Mouse (Mus musculus) olfactory bulb, adult 2 months (tissue): ENCODE results near the gene Inip.

Experiments
- CTCF ChIP-seq: fragments of 200-500 bp; IDR thresholded peaks from 2 replicates; pipeline ENCODE4 v1.5.1; 2012; ENCODE audit warnings: low read depth, mild to moderate bottlenecking, low read length, moderate library complexity; ENCODE audit not compliant: insufficient read depth
- POLR2A ChIP-seq: fragments of 200-500 bp; IDR thresholded peaks from 2 replicates; pipeline ENCODE4 v1.6.1; 2012; ENCODE audit warnings: mild to moderate bottlenecking, low read depth, low read length, moderate library complexity; ENCODE audit not compliant: insufficient read depth

- no peak for TF ChIP-seq CTCF
- peak; percentile 63; the same call in 1 of the 2 replicates for TF ChIP-seq POLR2A
These were observed 17.6 kb downstream of the Inip start for GRCm38 (mm10) chr4:59783685-59784279.
